Mouse (Mus musculus) midbrain, embryonic 16.5 days (tissue): ENCODE results near the gene Gemin4. TPM values are rescaled to one million over a fixed set of nuclear protein-coding genes. Genes with fewer than 3 reads are reported as not detected.

Source experiments
- ATAC-seq: fragments of 200-750 bp; cut with Nextera tagmentation; 2 replicates; pipeline ENCODE4 v1.8.0; 2017; ENCODE audit warnings: moderate TSS enrichment
- H3K27ac ChIP-seq: fragments of 300-500 bp; sonication (generic); 2 replicates; pipeline ENCODE4 v1.5.1; 2014; ENCODE audit warnings: mild to moderate bottlenecking, low read length, mixed read lengths
- H3K27me3 ChIP-seq: fragments of 300-500 bp; sonication (generic); 2 replicates; pipeline ENCODE4 v1.6.1; 2014; ENCODE audit warnings: low read depth, low read length, mixed read lengths; ENCODE audit not compliant: control insufficient read depth, insufficient read depth
- H3K36me3 ChIP-seq: fragments of 300-500 bp; sonication (generic); 2 replicates; pipeline ENCODE4 v1.6.1; 2014; ENCODE audit warnings: mild to moderate bottlenecking, low read length, moderate library complexity, mixed read lengths; ENCODE audit not compliant: control insufficient read depth, insufficient read depth
- H3K4me1 ChIP-seq: fragments of 300-500 bp; sonication (generic); 2 replicates; pipeline ENCODE4 v1.6.1; 2014; ENCODE audit warnings: mild to moderate bottlenecking, low read length, mixed read lengths; ENCODE audit not compliant: control insufficient read depth, insufficient read depth
- H3K4me2 ChIP-seq: fragments of 300-500 bp; sonication (generic); 2 replicates; pipeline ENCODE4 v1.6.1; 2014; ENCODE audit warnings: mild to moderate bottlenecking, low read length, mixed read lengths
- H3K4me3 ChIP-seq: fragments of 300-500 bp; sonication (generic); 2 replicates; pipeline ENCODE4 v1.5.1; 2014; ENCODE audit warnings: low read depth, mild to moderate bottlenecking, low read length, moderate library complexity, mixed read lengths
- H3K9ac ChIP-seq: fragments of 300-500 bp; sonication (generic); 2 replicates; pipeline ENCODE4 v1.6.1; 2014; ENCODE audit warnings: low read depth, low read length, mixed read lengths
- H3K9me3 ChIP-seq: fragments of 300-500 bp; sonication (generic); replicated peaks from 2 replicates; pipeline ENCODE4 v1.6.1; 2014; ENCODE audit warnings: mild to moderate bottlenecking, low read length, mixed read lengths; ENCODE audit not compliant: control insufficient read depth, poor library complexity, severe bottlenecking
- WGBS: fragments of 180-500 bp; shearing (Covaris S2); extraction: QIAGEN DNeasy Blood & Tissue Kit; methylation state at CpG from one replicate; pipeline ENCODE4 v1.1.7; 2014; 5-methylcytosine and 5-hydroxymethylcytosine counted together
- polyA plus RNA-seq: library from polyadenylated mRNA; unstranded; fragments of >200 nt; fragmentation: Nextera tagmentation; extraction: Ambion mirVana; gene quantifications from 2 replicates; pipeline ENCODE4 v1.2.1, GENCODE M21; 2015

Gene Gemin4
- polyA plus RNA-seq, 1 experiment from 2014 or later = 15.4 TPM

DNA sequence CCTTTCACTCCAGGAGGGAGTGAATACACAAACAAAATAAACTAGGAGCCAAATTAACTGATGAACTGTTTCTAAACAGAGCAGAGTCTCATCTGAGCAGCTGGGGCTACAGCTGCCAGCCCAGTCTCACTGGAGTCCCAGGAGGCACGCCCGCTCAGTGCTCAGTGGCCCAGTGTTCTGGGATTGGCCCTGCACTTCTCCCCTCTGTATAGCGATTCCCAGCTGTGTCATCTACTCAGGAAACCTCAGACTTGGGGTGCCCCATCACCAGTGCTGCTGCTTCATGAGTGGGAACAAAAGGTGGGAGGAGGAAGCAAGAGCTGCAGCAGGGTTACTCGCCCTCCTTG is 36.4 kb upstream of the Gemin4 start:
- WGBS = 79% methylated on average over 4 of the region's 4 CpGs
- ATAC-seq = 0 out of 2 replicates have a peak, but pooled peaks have one; percentile 23
- no peak overlapping the region for H3K27ac ChIP-seq

DNA sequence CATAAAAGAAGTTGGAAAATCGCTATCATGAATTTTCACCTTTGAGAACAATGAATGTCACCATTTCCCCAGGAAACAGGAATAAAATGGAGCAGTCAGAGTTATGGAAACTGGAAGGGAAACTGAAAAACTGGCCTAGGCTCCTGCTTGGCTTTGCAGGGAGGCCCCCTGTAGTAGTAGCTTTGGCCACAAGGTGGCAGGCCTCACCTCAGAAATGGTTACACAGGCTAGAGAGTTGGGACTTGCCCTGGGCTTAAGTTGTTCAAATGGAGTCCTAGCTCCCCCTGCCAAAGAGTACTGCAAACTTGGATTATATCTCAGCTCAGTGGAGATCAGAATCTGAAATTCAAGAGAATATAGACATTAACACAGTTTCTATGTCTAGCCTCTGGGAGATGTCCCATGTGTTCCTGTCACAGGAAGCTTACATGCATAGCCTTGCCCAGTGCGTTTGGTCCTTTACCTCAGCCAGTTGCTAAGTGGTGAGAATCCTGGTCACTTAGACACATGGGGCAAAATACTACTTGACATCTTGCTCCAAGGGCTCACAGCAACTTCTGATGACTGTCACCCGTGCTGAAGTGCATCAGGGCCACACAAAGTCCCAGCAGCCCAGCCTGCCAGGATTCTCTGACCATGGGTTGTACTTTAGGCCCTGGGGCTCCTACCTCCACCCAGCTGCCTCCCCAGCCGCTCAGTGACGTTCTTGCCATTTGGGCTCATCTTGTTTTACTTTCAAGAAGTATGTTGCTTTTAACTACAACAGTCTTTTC is 35.9 kb upstream of the Gemin4 start:
- no peaks in the 10 kb centered on the region for H3K27me3 ChIP-seq
- H3K36me3 ChIP-seq = 0 out of 2 replicates have a peak, but pooled peaks cover 3% of the 10 kb centered on the region
- H3K9ac ChIP-seq = no peak overlapping the region
- no peak overlapping the region for H3K4me2 ChIP-seq
- 56% methylated on average over 5 of the region's 5 CpGs for WGBS
- no peak overlapping the region for H3K4me3 ChIP-seq
- no peaks in the 10 kb centered on the region for H3K4me1 ChIP-seq
- no peak overlapping the region for H3K27ac ChIP-seq
- peak; percentile 71 for ATAC-seq
- H3K9me3 ChIP-seq = no peaks in the 10 kb centered on the region

More for the DNA sequence above, 36.4 kb upstream of the Gemin4 start:
- H3K4me3 ChIP-seq = no peak overlapping the region
- no peaks in the 10 kb centered on the region for H3K9me3 ChIP-seq
- H3K36me3 ChIP-seq = 0 out of 2 replicates have a peak, but pooled peaks cover 3% of the 10 kb centered on the region
- H3K9ac ChIP-seq = no peak overlapping the region
- H3K4me1 ChIP-seq = no peaks in the 10 kb centered on the region
- H3K27me3 ChIP-seq = no peaks in the 10 kb centered on the region
- no peak overlapping the region for H3K4me2 ChIP-seq

DNA sequence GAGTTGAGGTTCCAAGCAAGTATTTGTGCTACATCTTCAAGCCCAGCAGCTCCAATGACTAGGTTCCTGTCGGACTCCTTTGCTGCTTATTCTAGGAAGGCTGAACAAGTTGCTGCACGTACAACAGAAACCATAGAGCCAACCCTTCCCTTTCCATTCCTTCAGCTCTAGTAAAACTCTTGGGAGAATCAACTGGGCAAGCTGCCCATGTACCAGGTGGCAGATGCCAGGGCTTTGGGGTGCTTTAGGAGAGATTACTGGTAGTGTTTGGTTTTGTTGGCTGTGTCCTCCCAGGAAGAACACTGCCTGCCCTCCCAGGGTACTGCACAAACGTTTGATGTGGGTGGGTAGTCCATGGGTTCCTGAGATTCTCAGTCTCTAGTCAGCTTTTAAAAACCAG is 34.6 kb upstream of the Gemin4 start:
- no peak for ATAC-seq
- 59% methylated on average over 3 of the region's 3 CpGs for WGBS
- 0 out of 2 replicates have a peak, but pooled peaks cover 3% of the 10 kb centered on the region for H3K36me3 ChIP-seq
- no peaks in the 10 kb centered on the region for H3K9me3 ChIP-seq
- no peak overlapping the region for H3K4me2 ChIP-seq
- no peak overlapping the region for H3K4me3 ChIP-seq
- no peaks in the 10 kb centered on the region for H3K4me1 ChIP-seq
- no peak overlapping the region for H3K9ac ChIP-seq
- H3K27ac ChIP-seq = no peak overlapping the region
- no peaks in the 10 kb centered on the region for H3K27me3 ChIP-seq

DNA sequence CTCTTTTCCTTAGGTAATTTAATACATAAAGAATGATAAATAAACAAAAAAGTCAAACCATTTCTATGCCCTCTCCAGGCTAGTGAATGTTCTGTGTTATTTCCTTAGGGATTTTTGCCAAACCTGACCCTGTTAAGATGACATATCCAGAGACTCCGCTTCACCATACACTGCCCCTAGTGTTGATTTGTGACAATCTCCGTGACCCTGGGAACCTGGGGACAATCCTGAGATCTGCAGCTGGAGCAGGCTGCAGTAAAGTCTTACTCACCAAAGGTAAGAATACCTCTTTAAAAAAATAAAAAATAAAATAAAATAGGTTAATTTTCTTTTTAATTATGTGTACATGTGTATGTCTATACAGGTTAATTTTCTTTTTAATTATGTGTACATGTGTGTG is 29.8 kb upstream of the Gemin4 start:
- Histone ChIP-seq H3K4me1 (peaks cover 20% of the 10 kb centered on the region), H3K4me3 (no peak overlapping the region), H3K9ac (no peak overlapping the region), H3K27me3 (no peaks in the 10 kb centered on the region), H3K27ac (no peak overlapping the region), H3K9me3 (no peaks in the 10 kb centered on the region), H3K36me3 (0 out of 2 replicates have a peak, but pooled peaks cover 3% of the 10 kb centered on the region), H3K4me2 (no peak overlapping the region)
- WGBS = 52% methylated on average over 2 of the region's 2 CpGs
- no peak for ATAC-seq

DNA sequence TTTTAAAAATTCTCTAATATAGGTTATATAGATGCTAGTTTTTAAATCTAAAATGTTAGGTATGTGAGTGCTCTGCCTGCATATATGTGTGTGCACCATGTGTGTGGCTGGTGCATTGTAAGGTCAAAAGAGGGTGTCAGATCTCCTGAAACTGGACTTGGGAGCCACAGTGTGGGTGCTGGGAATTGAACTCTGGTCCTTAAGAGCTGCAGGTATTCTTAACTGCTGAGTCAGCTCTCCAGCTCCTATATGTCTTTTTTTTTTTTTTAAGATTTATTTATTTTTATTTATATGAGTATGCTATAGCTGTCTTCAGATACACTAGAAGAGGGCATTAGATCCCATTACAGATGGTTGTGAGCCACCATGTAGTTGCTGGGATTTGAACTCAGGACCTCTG is 29.0 kb upstream of the Gemin4 start:
- H3K36me3 ChIP-seq = 0 out of 2 replicates have a peak, but pooled peaks cover 3% of the 10 kb centered on the region
- no peaks in the 10 kb centered on the region for H3K9me3 ChIP-seq
- peaks cover 23% of the 10 kb centered on the region for H3K4me1 ChIP-seq
- ATAC-seq = no peak
- no peak overlapping the region for H3K4me2 ChIP-seq
- H3K27ac ChIP-seq = no peak overlapping the region
- H3K9ac ChIP-seq = no peak overlapping the region
- no peaks in the 10 kb centered on the region for H3K27me3 ChIP-seq
- no peak overlapping the region for H3K4me3 ChIP-seq

DNA sequence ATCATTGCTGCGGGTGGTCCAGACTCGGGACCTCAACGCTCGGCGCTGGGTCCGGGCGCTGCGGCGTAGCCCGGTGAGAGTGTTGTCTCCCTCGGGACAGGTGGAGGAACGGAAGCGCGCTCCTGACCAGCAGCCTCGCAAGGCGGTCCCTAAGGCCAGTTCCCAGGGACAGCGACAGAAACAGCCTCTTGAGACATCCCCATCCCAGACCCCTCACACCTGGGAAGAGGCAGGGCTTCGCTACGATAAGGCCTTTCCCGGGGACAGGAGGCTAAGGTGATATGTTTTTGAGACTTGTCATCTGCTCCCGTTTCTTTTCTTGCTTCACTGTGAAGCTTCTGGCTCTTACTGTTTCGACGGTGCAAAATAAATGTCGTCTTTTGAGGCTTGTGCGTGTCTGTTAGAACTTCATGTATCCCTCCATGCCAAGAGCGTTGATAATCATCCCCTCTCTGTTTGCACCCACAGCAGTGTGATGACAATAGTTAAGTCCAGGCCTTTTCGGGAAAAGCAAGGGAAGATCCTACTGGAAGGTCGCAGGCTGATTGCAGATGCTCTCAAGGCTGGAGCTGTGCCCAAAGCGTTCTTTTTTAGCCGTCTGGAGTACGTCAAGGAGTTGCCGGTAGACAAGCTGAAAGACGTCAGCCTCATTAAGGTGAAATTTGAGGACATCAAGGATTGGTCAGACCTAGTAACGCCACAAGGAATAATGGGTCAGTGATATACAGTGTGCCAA is 26.5 kb upstream of the Gemin4 start:
- no peak; the same call in 1 of the 2 replicates for ATAC-seq
- no peaks in the 10 kb centered on the region for H3K9me3 ChIP-seq
- peak overlapping the region; percentile 84 for H3K27ac ChIP-seq
- H3K4me2 ChIP-seq = peak overlapping the region; percentile 94
- WGBS = 3% methylated on average over 34 of the region's 34 CpGs
- no peaks in the 10 kb centered on the region for H3K27me3 ChIP-seq
- 0 out of 2 replicates have a peak, but pooled peaks cover 3% of the 10 kb centered on the region for H3K36me3 ChIP-seq
- peak overlapping the region; percentile 85 for H3K4me3 ChIP-seq
- H3K4me1 ChIP-seq = peaks cover 23% of the 10 kb centered on the region
- H3K9ac ChIP-seq = peak overlapping the region; percentile 82

DNA sequence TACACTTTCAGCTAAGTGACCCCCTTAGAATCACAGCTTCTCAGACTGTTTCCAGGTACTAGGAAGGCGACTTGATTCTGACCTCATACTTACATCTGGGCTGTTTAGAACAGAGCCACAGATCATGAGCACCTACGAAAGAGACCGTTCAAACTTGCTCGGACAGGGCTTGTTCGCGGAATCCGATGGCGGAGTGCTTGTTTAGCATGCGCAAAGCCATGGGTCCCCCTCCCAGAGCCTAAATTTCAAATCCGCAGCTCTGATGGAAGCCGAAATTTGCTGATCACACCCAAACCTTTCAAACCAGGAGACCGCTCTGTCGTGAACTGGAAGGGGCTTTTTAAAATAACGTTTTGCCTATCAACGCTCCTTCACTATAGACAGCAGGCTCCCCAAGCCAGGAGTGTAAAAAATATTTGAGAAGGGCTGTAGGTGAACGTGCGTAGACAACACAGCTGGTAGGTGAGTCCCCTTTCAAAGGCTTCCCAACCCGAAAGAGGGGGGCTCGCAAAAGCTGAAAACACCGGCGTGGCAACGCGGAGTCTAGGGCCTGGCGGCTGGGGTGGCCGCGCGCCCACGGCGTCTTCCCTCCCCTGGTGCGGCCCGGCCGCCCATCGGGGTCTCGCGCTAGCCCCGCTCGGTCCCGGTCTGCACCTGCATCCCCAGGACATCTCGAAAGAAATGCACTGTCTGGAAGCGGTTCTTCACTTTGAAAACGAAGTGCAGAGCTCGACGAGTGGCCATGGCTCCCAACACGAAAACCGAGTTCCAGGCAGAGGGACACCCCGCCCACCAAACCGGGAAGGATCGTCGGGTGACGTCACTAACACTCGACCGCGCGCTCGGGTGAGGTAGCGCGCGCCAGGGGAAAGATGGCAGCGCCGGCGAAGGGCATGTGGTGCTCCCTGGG is 25.7 kb upstream of the Gemin4 start, which contains the start of the genes Mrm3 and Glod4:
Gene Mrm3, plus strand, starts transcription at position 815 of the 910 bp plus-strand sequence.
Gene Glod4, minus strand, starts transcription at position 825 of the 910 bp plus-strand sequence.
- Histone ChIP-seq H3K27me3 (no peaks in the 10 kb centered on the region), H3K27ac (peak within 1 kb of the TSS; percentile 84), H3K36me3 (0 out of 2 replicates have a peak, but pooled peaks cover 3% of the 10 kb centered on the region), H3K9me3 (no peaks in the 10 kb centered on the region), H3K4me2 (peak within 1 kb of the TSS; percentile 94), H3K4me1 (peaks cover 23% of the 10 kb centered on the region), H3K9ac (peak within 1 kb of the TSS; percentile 82), H3K4me3 (peak within 1 kb of the TSS; percentile 85)
- WGBS = under 1% methylated on average over 61 of the region's 61 CpGs
- peak; percentile 86 for ATAC-seq

DNA sequence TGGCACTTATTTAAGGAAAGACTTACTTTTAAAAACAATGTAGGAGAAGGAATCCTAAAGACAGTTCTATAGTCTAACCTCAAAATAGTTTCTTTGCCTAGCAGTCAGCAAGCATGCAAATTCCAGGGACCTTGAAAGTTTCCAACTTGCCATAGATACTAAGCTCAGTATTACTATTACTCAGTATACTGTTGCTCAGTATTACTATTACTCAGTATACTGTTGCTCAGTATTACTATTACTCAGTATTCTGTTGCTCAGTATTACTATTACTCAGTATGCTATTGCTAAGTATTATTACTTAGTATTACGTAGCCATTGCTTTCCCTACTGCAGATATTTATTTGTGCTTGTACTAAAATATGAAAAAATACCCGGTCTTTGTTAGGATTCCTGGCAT is 22.3 kb upstream of the Gemin4 start:
- Histone ChIP-seq H3K4me1 (peaks cover 14% of the 10 kb centered on the region), H3K4me2 (no peak overlapping the region), H3K36me3 (peaks cover 11% of the 10 kb centered on the region), H3K9me3 (no peaks in the 10 kb centered on the region), H3K27me3 (no peaks in the 10 kb centered on the region), H3K9ac (no peak overlapping the region), H3K4me3 (no peak overlapping the region), H3K27ac (no peak overlapping the region)
- WGBS = 97% methylated on average over 2 of the region's 2 CpGs
- ATAC-seq = no peak
